Mouse (Mus musculus): ENCODE measurements at regions not wholly inside any gene's neighbourhood (a gene's known extent, or its start where the extent isn't known, plus 50 kb on each side); places are given as distances from the start of the nearest gene placed in this dataset.

DNA sequence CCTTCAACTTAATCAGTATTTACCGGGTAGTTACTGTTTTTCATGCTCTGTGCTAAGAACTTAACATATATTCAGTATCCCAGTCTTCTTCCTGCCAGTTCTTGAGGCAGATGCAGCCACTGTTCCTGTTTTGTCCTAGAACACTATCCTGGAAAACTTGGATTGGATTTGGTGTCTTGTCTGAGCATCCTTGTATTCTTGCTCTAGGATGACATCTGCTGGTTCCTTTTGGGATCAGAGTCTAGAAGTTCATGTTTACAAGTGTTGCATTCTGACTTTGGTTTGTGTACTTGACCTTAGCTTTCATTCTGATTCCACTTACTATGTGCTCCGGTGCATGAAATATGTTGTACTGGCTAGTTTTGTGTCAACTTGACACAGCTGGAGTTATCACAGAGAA lies 55.4 kb downstream of the Cldn34b3 start:
- peak; percentile 1 for DNase-seq

All from kidney, adult 9 months (tissue).